Mouse (Mus musculus) layer of hippocampus, postnatal 10 days (tissue): ENCODE measurements around the gene Rtf1. TPM values are rescaled to one million over a fixed set of nuclear protein-coding genes. Genes with fewer than 3 reads are reported as not detected.
A peak's percentile ranks its signal among the peaks of the same experiment; 100 is the strongest.
"Not testable (repeated sequence)": the region's sequence is repeated elsewhere in the genome, so short reads cannot be mapped to it uniquely, and the experiment has no call there.

Experiments
- DNase-seq, 2 experiments: peaks; one replicate each; pipeline ENCODE4 v3.0.0; 2021; ENCODE audit warnings: low spot score in 2 of 2
- long read RNA-seq: library from polyadenylated mRNA; stranded (forward); transcript quantifications from one replicate; pipeline ENCODE4 v2.0.0, GENCODE M21; 2023
- total RNA-seq, 2 experiments: library from RNA; stranded (reverse); gene quantifications; 2 replicates each; pipeline ENCODE4 v1.2.3; 2021

Rtf1 gene
- total RNA-seq, result 10 to 100 TPM; 58.0 to 63.0 TPM
- long read RNA-seq, full-length matches to known transcripts, result 1 of 68 reads
- long read RNA-seq, partial matches to known transcripts, result 57 of 68 reads
- long read RNA-seq, other reads (novel, unspliced or antisense), result 10 of 68 reads

DNA sequence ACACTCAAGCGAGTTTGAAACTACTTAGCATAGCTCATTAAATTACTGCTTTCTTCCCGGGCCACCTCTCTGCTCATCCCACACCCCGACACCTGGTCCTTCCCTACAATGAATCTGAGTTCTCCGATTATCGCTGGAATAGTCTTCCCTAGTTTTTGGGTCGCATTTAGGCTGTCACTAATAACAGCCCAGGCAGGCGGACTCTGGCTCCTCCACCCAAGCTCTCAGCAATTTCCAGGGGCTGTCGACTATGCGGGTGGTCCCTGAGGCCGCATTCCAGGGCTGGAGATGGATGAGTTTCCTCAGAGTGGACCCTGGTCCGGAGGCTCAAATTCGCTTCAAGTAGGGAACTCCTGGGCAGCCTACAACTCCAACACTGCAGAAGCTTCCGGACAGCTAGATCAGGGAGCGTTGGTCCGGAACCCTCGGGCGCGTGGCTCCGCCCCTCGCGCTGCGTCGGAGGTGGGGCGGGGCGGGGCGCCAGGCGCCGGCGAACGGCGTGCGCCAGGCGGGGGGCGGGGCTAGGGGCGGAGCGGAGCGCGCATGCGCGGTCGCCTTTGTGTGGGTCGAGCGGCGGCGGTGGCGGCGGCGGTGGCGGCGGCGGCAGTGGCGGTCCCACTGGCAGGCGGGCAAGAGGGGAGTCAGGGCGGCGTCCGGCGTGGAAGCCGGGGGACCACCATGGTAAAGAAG lies at the start of gene Rtf1:
Rtf1 (plus strand) TSS at position 544 of the 690 bp plus-strand sequence.
- DNase-seq, result peak; percentile 96 to 98

DNA sequence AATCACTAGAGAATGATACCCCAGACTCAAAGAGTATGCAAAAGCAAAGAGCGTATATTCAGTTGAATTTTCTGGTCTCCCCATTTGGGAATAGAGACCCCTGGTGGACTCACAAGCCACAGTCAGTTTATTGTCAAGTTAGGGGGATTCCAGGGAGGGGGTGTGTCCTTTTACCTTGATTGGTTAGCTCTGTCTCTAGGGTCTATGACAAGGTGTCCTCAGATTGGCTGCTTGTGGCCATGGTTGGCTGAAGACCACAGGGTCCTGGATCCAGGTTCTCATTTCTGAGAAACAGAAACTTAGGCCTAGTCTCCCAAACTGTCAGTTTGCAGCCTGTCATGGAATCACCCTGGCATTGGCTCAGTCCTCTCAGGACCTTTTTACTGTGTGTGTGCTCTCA lies 38.1 kb upstream of the Rtf1 start:
- no peak for DNase-seq

GRCm38 (mm10) chr2:119641214-119641912 lies 33.5 kb upstream of the Rtf1 start:
- DNase-seq, result no peak

DNA sequence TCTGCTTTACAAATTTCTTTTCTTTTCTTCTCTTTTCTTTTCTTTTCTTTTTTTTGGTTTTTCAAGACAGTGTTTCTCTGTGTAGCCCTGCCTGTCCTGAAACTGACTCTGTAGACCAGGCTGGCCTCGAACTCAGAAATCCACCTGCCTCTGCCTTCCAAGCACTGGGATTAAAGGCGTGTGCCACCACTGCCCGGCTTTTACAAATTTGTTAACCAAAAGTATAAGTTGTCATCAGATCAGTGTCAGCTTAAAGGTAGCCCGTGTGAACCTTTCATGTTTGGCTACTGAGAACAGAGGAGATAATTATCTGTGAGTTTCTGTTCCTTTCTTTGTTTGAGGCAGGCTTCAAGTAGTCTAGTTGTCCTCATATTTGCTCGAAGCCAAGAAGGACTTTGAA lies 30.6 kb upstream of the Rtf1 start:
- DNase-seq, result no peak

GRCm38 (mm10) chr2:119662220-119663182 lies 12.4 kb upstream of the Rtf1 start, which contains the start of gene Ndufaf1:
TSS of gene Ndufaf1 (minus strand) at chr2:119662827.
- peak; percentile 85 for DNase-seq

- DNase-seq, result not testable (repeated sequence)
Observed at GRCm38 (mm10) chr2:119665744-119666143, 9.1 kb upstream of the Rtf1 start.

- DNase-seq, result no peak
Observed at GRCm38 (mm10) chr2:119669010-119669409, 5.9 kb upstream of the Rtf1 start.

GRCm38 (mm10) chr2:119675215-119675784 lies 432 bp downstream of the Rtf1 start:
- no peak for DNase-seq

GRCm38 (mm10) chr2:119675831-119676230 lies 963 bp downstream of the Rtf1 start:
- DNase-seq, result no peak

DNA sequence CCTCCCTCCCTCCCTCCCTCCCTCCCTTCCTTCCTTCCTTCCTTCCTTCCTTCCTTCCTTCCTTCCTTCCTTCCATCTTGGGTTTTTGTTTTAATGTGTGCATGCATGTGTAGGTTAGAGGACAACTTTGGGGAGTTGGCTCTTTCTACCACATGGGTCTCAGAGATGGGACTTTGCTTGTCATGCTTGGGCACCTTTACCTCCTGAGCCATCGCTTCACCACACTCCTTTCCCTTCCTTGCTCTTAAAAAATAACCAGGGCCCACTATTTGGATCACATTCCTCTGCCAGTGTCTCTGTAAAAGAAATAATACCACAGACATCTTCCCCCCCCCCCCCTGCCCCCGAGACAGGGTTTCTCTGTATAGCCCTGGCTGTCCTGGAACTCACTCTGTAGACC lies 8.8 kb downstream of the Rtf1 start:
- no peak for DNase-seq

DNA sequence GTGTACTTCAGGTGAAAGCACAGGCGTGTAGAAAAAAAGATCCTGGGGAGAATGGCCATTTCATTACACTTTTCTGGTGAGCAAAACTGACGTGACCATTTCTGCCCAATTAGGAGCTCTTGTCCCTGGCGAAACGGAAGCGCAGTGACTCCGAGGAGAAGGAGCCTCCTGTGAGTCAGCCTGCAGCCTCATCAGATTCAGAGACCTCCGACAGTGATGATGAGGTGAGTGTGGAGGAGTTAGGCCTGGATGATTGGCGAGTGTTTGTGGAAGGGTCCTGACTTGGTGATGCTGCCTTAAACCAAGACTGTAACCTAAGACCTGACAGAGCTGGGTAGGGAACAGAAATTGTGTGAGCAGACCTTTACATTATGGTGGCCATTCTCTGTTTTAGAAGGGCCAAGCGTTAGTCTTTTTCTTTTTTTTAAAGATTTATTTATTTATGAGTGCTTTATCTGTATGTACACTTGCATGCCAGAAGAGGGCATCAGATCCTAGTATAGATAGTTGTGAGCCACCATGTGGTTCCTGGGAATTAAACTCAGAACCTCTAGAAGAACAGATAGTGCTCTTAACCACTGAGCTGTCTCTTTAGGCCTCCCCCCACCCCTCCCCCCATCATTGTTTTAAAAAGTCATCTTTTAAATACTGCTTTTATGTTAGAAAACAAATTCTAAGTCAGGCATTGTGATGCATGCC lies 17.3 kb downstream of the Rtf1 start:
- no peak for DNase-seq

GRCm38 (mm10) chr2:119694826-119695225 lies 20.0 kb downstream of the Rtf1 start:
- DNase-seq, result no peak

DNA sequence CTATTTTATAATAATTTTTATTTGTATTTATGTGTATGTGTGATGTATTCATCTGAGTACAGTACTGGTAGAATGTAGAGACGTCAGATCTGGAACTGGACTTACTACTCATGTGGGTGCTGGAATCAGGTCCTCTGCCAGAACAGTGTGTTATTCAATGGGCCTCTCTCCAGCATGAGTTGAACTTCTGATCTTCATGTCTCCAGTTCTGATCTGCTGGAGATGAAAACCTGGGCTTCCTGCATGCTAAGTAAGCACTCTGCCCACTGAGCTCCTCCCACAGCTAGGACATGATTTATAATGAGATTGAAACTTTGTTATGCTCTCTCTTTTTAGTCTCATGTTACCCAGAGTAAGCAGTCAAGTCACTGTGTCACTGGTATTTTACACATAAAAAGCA lies 21.2 kb downstream of the Rtf1 start:
- DNase-seq, result no peak

DNA sequence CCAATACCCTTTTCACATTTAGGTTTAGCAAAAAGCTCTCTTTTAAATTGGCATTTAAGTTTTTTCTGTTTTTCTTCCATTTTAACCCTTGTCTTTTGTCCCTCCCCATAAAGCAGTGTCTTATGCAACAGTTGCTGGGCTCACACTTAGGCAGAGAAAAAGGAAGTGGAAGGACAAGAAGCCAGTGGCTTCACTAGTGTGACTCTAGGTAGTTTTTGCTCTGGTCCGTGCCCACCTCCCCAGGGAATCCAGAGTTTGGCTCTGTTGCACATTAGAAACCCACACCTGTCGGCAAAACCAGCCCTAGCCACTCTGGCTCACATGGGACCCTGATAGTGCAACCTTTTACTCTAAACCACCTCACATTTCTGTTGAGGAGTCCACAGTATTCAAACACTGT lies 23.6 kb downstream of the Rtf1 start:
- no peak for DNase-seq

DNA sequence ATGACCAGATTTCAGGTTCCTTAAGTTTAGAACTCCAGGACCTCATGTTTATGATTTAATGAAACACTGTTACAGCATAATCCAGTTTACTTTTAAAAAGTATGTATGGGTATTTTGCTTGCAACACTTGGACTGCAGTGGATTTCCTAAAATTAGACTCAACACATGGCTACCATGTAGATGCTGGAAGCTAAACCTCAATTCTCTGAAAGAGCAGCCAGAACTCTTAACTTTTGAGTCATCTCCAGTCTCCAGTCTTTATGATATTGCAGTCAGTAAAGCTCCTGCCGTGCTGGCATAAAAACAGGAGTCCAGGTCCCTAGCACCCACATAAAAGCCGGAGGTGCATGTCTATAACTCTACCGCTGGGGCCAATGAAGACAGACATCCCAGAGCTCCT lies 25.1 kb downstream of the Rtf1 start:
- DNase-seq, result no peak

DNA sequence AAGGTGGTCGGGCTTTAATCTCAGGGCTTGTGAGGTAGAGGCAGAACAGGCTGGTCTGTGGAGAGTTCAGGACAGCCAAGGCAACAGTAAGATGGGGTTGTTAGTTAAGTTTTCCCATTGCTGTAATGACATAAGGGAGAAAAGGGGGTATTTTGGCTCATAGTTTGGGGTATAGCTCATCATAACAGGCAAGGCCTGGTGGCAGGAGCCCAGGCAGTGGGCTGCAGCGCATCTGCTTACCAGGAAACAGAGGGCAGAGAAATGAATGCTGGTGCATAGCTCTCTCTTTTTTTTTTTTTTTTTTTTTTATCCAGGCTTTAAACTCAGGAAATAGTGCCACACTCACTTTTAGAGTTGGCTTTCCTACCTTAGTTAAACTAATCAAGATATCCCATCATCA lies 28.3 kb downstream of the Rtf1 start:
- DNase-seq, result no peak

DNA sequence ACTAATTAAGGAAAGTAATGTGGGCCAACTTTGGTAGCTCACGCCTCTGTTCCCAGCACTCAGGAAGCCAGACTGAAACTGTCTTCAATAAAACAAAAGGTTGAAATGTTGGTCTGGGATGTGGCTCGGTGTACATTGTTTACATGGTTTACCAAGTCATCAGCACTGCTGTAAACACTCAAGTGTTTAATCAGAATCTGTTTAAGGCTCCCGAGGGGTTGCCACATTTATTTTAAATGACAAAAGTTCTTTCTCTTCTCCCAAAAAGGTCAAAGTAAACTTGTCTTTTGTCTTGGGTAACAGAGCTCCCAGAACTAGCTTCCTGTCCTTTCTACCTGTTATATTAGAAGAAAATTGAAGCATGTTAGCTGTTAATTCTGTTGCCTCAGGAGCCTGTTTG lies 32.8 kb downstream of the Rtf1 start:
- no peak for DNase-seq

DNA sequence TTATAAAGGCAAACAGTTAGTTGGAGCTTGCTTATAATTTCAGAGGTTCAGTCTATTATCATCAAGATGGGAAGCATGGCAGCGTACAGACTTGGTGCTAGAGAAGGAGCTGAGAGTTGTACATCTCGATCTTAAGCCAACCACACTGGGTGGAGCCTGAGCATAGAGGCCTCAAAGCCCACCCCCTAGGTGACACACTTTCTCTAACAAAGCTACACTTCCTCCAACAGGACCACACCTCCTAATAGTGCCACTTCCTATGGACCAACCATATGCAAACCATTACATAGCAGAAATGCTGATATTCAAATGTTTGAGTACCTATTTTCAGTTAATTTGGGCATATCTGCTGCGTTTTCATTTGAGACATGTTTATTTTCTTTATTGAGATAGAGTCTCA lies 35.1 kb downstream of the Rtf1 start:
- no peak for DNase-seq

DNA sequence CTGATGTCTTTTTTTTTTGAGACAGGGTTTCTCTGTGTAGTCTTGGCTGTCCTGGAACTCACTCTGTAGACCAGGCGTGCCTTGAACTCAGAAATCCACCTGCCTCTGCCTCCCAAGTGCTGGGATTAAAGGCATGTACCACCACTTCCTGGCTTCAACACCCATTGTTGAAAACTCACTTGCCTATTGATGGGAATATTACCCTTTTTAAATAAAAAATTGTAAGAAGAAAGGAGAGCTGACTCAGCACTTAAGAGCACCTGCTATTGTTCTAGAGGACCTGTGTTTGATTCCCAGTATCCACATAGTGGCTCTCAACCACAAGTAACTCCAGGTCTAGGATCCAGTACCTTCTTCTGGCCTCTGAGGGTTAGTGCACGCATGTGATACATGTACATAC lies 41.0 kb downstream of the Rtf1 start:
- DNase-seq, result not testable (repeated sequence)

DNA sequence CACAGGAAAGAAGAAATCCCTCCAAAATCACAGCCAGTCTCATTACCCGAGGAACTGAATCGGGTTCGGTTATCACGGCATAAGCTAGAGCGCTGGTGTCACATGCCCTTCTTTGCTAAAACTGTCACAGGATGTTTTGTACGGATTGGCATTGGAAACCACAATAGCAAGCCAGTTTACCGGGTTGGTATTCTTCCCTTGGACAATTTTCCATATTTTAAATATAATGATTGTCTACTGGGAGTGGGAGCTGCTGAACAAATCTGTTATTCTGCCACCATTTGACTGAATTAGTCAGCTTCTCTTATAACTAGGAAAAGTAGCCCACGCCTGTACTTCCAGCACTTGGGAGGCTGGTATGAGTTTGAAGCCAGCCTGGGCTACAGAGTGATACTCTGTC lies 46.2 kb downstream of the Rtf1 start:
- DNase-seq, result no peak
